Mouse (Mus musculus) layer of hippocampus, adult 18-20 months (tissue): ENCODE measurements at regions not wholly inside any gene's neighbourhood (a gene's known extent, or its start where the extent isn't known, plus 50 kb on each side); places are given as distances from the start of the nearest gene placed in this dataset.
"Not testable (repeated sequence)": the region's sequence is repeated elsewhere in the genome, so short reads cannot be mapped to it uniquely, and the experiment has no call there.

Experiments
- DNase-seq, 2 experiments: peaks; one replicate each; pipeline ENCODE4 v3.0.0; 2022; ENCODE audit warnings: low spot score in 2 of 2

- peak in 1 of 2 experiments; percentile 9 for DNase-seq
Measured at GRCm38 (mm10) chr3:8310379-8311128, 1299.3 kb downstream of the Zfp704 start.

DNA sequence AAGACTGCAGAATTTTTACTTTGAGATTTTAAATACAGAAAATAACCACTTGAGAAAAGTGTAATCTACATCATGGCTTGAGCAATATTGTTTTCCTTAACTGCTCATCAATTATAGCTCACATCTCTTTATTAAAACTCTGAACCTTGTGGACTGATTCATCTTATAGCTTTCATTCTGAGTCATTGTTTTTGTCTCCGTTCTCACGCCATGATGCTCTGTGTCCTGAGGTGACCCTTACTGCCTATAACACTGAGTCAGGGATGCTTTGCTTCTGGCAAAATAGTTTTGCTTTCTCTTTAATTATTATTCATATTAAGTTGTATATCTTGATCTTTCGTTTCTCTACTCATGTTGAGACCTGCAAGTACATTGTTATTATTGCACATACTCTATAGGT lies 1302.6 kb downstream of the Zfp704 start:
- DNase-seq, result no peak

DNA sequence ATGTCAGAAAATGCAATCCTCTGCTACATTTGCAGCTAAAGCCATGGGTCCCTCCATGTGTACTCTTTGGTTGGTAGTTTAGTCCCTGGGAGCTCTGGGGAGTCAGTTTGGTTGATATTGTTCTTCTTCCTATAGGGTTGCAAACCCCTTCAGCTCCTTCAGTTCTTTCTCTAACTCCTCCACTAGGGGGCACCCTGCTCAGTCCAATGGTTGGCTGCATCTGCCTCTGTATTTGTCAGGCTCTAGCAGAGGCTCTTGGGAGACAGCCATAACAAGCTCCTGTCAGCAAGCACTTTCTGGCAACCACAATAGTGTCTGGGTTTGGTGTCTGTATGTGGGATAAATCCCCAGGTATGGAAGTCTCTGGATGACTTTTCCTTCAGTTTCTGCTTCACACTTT lies 1305.1 kb downstream of the Zfp704 start:
- no peak for DNase-seq

GRCm38 (mm10) chr3:8293036-8293435 lies 1316.8 kb downstream of the Zfp704 start:
- no peak for DNase-seq

- DNase-seq, result no peak
Measured at GRCm38 (mm10) chr3:8289558-8289957, 1320.3 kb downstream of the Zfp704 start.

GRCm38 (mm10) chr3:8288437-8288836 lies 1321.4 kb downstream of the Zfp704 start:
- DNase-seq, result no peak

DNA sequence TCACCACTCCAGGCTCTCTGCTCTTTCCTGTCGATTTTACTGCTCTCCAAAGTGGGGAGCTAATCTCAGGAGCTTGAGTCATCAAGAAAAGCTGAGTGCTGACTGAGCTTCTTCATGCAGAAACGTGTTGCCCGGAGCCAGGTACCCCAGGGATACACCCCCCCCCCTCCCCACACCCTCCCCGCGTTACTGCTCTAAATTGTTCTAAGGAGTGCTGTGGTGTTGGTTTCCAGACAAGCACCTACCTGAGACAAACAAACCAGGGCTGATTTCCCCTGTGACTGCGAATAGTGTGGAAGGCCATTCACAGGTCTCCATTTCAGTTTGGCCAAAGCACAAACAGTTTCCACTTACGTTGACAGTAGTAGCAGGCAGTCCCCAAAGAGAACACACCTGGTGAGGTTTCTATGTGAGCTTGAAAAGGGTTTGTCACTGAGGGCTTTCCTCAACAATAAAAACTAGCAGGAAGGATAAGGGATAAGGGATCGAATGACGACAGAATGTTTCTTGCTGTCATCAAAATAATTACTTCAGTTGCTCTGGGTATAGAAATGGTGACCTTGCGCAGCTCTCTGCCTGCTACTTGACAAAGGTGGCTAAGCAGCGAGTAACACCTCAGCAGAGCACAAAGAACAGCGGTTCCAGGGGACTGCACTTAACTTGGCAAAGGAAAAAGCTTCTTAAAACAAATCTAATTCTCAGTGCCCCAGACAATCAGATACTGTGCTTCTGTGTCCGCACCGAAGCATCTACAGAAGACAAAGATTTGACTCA lies 1325.0 kb downstream of the Zfp704 start:
- no peak for DNase-seq

- no peak for DNase-seq
Measured at GRCm38 (mm10) chr3:8282411-8282810, 1327.5 kb downstream of the Zfp704 start.

GRCm38 (mm10) chr3:8276661-8277060 lies 1333.2 kb downstream of the Zfp704 start:
- DNase-seq, result no peak

DNA sequence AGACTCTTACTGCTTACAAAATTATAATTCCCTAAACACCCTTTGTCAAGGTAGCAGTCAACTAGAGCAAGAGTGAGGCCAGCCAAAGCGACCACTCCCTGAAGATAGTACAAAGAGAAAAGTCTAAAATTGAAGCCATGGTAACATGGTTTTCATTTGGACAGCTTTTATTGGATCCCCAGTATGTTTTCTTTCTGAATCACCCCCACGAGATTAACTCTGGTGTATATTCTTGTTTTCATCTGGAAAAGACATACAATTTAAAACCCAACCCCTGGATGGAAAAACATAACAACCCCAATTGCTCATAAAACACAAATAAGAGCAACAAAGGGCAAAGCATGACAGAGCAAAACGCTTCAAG lies 1339.0 kb downstream of the Zfp704 start:
- no peak for DNase-seq

- no peak for DNase-seq
Measured at GRCm38 (mm10) chr3:8270009-8270934, 1339.6 kb downstream of the Zfp704 start.

GRCm38 (mm10) chr3:8265783-8266182 lies 1344.1 kb downstream of the Zfp704 start:
- no peak for DNase-seq

GRCm38 (mm10) chr3:8264366-8265033 lies 1345.4 kb downstream of the Zfp704 start:
- no peak for DNase-seq

GRCm38 (mm10) chr3:8257293-8257692 lies 1352.6 kb downstream of the Zfp704 start:
- no peak for DNase-seq

DNA sequence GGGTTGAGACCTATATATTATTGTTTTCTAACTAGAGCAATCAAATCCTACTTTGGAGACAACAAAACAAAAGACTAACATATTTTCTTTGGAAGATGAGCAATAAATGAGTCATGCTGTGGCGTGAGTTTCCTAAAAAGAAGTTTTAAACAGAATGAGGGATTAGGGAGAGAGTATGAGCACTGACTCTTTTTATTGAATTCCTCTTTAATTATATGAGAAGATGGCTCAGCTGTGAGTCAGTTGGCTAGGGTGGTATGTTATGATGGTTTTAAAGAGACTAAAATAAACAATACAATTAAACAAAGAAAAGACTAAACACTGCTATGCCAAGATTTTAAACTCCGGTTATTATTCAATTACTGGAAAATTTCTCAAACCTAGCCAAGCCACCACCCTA lies 1357.6 kb downstream of the Zfp704 start:
- DNase-seq, result no peak

- no peak for DNase-seq
Measured at GRCm38 (mm10) chr3:8248911-8249310, 1361.0 kb downstream of the Zfp704 start.

DNA sequence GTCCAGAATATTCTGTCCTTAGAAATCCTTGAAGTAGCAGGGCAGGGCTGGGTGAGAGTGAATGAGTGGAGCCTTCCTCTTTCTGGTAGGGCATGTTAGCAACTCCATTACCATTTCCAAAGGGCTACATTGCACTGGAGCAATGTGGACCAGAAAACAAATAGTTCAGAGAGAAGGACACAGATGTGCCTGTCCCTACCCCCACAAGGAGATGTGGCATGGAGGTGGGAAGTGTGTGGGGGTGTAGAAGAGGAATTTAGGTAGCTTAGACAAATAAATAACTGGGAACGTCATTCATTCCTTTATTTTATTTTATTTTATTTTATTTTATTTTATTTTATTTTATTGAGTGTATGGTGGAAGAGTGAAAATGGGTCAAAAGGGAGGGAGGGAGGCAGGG lies 1364.1 kb downstream of the Zfp704 start:
- DNase-seq, result peak; percentile 23 to 32

- DNase-seq, result peak; percentile 10 to 19
Measured at GRCm38 (mm10) chr3:8245195-8245789, 1364.6 kb downstream of the Zfp704 start.

GRCm38 (mm10) chr3:8244526-8245194 lies 1365.2 kb downstream of the Zfp704 start:
- not testable (repeated sequence) for DNase-seq
